Mouse (Mus musculus) retina, adult 2 months (tissue): ENCODE data around the gene C2cd4d.

Experiments used
- DNase-seq: peaks from one replicate; pipeline ENCODE4 v3.0.0-alpha.2; 2012; ENCODE audit warnings: low read depth, low spot score

C2cd4d gene

DNA sequence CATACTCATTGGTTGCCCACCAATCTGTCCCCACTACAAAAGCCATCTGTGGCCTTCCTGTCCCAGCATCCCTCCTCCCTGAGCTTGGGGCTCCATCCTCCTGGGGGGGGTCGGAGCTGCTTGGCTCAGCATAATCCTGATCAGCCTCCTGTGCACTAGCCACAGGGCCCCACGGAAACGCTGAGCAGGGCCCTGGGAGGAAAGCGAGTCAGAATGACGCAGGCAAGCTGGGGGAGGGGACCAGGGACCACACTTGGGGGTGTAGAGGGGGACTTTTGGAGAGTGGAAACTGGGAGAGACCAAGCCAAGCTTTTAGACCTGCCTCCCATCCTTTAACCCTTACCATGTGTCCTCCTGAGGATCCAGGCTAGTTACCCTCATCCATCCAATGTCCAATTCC, 13.6 kb downstream of the C2cd4d start:
- no peak for DNase-seq

DNA sequence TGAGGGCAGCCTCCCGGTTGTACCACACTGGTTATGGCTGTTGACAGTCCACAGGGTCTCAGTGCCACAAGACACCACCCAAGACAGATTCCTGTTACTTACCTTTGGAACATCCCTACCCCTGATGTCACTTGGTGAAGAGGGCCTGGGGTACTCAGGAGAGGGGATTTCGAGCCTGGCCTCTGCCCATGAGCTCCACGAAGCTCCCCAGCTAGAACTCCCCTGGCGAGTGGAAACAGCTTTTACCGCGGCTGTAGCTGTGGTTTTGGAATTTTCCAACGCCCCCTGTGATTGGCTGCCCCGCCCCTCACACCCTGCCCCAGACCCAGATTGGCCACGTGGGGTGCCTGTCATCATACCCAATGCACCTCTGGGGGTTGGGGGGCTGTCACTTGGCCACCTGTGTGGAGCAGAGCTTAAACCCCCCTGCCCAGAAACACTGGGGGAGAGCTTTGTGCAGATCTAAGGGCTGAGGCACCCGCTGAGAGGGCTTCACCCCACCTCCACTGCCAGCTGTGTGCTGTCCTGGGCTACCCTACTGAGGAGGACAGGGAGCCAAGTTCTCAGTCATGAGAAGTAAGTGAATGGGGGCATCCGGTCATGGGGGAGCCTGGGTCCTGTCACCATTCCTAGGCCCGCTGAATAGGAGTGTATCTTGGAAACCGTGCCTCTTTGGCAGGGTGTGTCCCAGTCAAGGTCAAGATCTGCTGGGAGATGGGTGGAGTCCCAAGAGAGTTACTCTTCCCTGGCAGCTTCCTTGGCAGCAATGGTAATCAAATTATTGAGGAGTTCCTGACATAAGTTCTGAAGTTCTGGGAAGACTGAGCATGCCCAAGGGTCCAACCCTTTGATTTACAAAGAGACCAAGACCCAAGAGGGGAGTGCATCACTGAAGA, 15.0 kb downstream of the C2cd4d start:
- no peak for DNase-seq

GRCm38 (mm10) chr3:94379831-94380510, 17.7 kb downstream of the C2cd4d start:
- DNase-seq = no peak

DNA sequence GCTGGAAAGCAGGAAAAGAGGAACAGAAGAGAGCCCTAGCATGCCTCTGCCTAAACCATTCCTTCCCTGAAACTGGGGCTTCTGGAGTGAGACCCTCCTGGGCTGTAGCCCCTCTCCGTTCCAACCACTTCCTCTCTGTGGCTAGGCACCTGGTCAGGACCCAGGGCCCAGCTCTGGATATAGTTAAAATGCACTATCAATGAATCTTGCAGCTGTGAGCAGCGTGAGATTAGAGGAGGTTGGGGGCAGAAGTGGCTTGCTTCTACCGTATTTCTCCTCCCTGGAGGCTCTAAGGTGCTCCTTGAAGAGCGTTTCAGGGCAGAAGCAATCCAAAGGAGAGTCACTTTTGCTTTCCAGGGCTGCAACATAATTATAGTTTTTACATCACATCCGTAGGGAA, 20.1 kb downstream of the C2cd4d start:
- no peak for DNase-seq

DNA sequence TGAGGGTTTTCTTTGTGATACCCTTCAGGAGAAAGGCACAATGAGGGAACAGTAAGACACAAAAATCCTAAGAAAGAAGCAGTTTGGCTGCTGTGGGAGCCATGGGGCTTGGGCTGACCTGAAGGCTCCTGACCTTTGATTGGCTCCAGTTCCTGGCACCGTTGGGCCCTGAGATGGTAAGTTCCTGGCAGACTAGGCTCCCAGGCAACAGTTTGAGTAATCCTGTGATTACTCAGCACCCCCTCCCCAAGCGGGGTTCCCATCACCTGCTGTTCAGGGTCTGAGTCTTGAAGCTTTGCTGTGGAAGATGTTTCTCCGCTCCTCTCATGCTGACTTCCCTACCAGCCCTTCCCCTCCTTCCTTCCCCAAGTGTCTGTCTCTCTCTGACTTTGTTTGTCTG, 21.2 kb downstream of the C2cd4d start:
- no peak for DNase-seq

DNA sequence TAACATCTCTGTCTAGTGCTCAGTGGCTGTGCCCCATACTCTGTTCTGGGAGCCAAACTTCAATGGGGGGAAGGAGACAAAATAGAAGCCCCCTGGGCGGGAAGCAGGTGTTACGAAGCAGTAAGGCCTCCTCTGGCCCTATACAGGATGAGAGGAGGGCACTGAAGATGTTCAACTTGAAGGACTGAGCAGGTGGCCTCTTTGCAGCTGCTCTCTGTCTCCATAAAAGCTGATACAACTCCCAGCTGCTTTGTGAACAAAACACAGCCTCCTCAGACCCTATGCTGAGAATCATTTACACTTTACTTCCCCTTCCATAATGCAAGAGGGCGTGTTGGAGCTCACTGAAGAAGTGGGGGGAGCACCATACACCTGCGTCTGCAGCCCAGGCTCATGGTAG, 24.4 kb downstream of the C2cd4d start:
- no peak for DNase-seq

DNA sequence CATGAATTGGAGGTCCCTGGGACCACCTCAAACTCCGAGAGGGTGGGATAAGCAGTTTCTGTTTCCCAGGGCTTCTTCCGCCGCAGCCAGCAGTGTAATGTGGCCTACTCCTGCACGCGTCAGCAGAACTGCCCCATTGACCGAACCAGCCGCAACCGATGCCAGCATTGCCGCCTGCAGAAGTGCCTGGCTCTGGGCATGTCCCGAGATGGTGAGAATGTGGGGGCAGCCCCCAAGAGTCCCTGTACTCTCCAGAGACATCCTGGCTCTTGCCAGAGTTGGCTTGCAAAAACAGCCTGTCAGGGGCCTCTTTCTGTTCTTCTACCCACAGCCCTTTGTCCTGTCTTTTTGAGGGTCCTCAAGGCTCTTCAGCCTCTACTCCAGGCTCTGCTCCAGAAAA, 25.2 kb downstream of the C2cd4d start:
- no peak for DNase-seq

DNA sequence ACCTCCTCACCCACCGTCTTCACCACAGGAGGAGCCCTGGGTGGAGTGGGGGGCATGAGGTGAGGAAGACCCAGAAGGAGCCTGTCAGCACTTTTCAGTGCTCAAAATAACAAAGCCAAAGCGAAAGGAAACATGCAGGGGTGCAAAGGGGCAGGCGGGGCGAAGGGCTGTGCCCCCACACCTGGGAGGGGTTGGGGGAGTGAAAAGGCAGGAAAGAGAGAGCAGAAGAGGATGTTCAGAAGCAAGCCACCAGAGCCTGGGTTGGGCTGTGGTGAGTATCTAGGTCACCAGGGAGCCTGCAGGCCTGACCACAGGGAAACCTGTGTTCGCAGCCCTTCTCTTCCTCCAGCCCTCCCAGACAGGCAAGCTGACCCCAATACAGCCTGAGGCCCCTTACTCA, 25.8 kb downstream of the C2cd4d start:
- no peak for DNase-seq

DNA sequence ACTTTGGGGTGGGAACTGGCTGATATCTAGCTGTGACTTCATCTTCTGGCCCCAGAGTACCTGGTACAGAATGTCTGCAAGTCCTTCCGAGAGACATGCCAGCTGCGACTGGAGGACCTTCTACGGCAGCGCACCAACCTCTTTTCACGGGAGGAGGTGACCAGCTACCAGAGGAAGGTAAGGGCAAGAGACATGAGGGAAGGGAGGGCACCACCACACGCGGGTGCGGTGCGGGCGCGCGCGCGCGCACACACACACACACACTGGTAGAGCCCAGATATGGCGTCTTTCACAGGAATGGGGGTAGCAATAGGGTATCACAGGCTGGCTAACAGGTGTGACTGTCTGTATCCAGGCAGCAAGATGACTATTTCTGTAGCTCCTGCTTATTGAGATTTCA, 27.2 kb downstream of the C2cd4d start:
- DNase-seq = no peak

DNA sequence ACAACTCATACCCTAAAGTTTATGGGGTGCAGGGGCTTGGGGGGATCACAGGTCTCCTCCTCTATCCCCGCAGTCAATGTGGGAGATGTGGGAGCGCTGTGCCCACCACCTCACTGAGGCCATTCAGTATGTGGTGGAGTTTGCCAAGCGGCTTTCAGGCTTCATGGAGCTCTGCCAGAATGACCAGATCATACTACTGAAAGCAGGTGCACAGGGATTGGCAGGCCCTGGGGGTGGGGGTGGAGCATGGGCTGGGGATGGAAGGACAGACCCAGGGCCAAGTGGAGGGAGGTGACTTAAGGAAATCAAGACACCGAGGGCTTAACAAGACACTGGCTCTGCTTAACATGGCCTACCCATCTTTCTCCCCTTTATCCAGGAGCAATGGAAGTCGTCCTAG, 28.8 kb downstream of the C2cd4d start:
- no peak for DNase-seq

DNA sequence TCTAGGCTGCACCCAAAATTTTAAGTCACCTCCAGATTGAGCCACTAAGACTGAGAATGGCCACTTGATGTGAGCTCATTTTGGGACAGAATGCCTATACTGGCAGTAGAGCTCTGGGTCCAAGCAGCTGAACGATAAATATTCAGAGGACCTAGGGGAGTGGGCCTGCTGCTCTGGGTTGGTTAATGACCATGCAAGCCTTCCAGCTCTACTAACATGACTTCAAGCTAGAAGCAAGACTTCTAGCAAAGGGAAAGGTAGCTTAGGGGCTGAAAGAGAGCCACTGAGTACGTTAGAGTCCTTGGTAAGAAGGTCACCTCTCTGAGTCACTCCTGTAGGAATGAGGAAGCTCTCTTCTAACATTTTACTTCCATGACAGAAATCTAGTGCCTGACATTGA, 29.9 kb downstream of the C2cd4d start:
- DNase-seq = no peak

DNA sequence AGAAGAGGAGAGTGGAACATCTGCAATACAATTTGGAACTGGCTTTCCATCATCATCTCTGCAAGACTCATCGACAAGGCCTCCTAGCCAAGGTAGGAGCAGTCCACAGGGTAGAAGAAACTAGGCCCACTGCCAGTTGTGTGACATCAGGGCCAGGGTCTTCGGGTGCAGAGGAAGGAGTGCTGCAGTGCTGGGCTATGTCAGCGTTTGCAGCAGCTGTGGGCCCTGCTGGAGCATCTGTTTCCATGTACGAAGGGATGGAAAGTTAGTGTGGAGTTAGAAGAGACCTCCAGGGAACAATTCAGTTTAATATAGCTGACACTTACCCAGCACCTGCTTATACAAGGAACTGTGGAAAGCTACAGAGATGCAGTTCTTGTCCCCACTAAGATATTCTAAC, 30.8 kb downstream of the C2cd4d start:
- DNase-seq = no peak

DNA sequence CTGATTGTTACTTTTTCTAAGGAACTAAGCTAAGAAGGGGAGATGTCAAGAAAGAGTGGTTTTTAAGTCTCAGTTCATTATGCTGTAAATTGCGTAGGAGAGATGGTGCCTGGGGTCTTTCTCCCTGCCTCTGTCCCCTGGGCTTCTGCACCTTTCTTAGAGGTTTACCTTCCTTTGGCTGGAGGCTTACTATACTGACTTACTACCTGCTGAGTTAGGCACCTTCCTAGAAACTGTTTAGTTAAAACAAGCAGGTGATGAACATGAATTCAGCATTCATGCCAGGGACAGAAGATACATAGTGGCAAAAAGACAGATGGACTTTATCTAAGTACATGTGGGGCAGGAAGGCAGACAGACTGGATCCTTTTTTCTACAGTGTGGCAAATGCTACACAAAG, 34.1 kb downstream of the C2cd4d start:
- DNase-seq = no peak

GRCm38 (mm10) chr3:94396851-94397250, 34.6 kb downstream of the C2cd4d start:
- no peak for DNase-seq

DNA sequence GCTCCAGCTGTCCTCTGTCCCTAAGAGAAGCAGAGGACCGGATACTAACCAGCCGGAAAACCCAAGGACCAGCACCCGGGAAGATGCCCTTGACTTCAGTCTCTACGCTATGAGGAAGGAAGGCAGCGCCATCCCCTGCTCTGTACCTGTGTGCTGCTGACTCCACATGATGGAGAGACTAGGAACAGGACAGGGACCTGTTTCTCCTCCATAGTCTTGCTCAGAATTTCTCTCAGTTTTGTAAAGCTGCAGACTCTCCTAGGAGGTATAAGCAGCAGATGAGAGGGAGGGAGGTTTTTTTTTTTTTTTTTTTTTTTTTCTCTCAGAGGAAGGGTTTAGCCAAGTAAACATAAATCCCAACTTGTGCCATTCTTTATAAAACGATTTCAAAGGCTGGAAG, 36.0 kb downstream of the C2cd4d start, which contains the start of gene Lingo4:
Gene Lingo4, plus strand, starts transcription at position 301 of the 400 bp plus-strand sequence.
- no peak for DNase-seq

DNA sequence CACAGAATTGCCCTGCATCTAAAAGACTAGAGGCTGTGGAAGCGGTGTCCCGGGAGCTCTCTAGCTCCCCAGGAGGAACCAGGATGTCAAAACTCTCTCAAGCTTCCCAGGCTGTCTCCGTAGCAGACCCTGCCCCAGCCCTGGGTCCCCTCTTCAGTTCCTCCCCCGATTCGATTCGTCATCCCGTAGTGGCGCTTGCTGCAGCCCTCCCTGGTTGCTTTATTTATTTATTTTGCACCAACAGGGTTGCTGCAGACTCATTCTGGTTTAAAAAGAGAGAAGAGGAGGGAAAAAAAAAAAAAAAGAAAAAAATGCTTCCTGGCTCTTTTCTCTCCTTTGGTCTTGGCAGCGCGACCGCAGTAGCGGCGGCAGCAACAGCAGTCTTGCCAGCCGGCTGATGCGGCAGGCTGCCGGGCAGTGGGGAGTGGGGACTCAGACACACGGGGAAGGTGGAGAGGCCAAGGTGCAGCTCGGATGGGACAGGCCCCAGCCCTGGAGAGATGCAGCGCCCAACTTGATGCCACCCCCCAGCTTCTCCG, 36.8 kb downstream of the C2cd4d start:
- no peak for DNase-seq

- no peak for DNase-seq
Observed at GRCm38 (mm10) chr3:94399663-94400310, 37.5 kb downstream of the C2cd4d start.

DNA sequence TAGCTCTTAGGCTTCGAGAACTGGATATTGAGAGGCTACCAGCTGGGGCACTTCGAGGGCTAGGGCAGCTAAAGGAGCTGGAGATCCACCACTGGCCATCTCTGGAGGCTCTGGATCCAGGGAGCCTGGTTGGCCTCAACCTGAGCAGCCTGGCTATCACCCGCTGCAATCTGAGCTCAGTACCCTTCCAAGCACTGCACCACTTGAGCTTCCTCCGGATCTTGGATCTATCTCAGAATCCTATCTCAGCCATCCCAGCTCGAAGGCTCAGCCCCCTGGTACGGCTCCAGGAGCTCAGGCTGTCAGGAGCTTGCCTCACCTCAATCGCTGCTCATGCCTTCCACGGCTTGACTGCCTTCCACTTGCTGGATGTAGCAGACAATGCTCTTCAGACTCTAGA, 40.2 kb downstream of the C2cd4d start:
- no peak for DNase-seq

DNA sequence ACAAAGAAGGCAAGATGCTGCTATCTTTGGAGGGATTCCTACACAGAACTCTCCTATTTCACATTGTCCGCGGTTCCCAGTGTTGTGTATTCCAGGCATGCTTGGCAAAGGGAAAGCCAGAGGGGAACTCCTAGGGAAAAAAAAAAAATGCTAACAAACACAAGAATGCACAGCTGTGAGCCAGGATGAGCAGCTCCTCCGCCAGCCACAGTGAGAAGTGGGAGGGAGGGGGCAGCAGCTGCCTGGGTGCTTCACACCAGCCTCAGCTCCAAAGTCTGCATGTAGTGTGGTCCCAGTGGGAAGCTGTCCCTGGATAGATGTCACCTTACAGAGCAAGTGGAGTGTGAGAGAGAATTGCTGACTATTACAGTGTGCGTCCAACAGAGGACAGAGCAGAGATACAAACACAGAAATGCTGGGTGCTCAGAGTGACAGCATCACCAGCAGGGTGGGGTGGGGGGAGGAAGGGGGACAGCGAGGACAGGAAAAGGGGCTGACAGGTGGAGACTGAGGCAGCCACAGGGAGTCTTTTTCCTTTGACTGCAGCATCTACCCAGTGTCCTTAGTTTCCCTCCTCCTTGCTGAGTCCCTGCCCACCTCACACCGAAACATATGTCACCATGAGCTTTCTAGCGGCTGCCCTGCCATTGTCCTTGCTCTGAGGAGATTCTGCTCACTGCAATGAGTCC, 42.3 kb downstream of the C2cd4d start:
- DNase-seq = no peak

DNA sequence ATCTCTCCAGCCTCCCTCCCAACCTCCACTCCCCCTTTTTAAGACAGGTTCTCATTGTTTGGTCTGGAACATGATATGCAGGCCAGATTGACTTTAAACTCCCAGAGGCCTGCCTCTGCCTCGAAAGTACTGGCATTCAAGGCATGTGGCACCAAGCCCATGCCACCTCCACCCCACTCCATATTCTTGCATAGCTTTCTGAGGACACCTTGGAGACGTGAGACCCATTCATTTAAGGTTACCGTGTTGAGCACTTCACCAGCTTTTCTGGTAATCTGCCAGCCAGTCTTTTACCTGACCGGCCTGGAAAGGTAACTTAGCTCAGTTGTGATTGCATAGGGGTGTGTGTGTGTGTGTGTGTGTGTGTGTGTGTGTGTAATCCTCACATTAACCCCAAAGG, 43.3 kb downstream of the C2cd4d start:
- no peak for DNase-seq

DNA sequence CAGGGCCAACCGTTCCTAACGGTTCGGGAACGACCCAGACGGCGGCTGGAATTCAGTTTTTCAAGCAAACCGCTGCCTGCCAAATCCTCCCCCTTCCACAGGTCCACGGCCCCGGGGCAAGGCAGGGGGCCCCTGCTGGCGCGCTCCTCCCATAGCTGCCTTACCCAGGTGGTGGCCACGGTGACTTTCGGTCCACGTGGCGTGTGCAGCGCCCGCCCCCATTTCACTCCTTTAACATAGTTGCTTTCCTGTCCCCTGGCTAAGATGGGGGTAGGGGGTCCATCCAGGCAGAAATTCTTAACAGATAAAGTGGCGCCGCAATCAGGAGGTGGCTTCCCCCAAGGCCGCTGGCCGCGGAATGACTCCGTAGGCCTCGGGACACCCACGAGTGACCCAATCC, 50.3 kb downstream of the C2cd4d start:
- no peak for DNase-seq
